Mouse (Mus musculus): Measurements from ENCODE around the gene Bhmt. TPM values are rescaled to one million over a fixed set of nuclear protein-coding genes. Genes with fewer than 3 reads are reported as not detected.
"Not testable (repeated sequence)": the region's sequence is repeated elsewhere in the genome, so short reads cannot be mapped to it uniquely, and the experiment has no call there.

Gene Bhmt
- total RNA-seq, 2 experiments from 2014 or later: not detected

GRCm38 (mm10) chr13:93612660-93613607 lies 24.8 kb downstream of the Bhmt start:
- intact Hi-C loops (cut with DNase I): loop anchor here (2.0 to 10.0 kb wide), 5 partner anchors 106 to 861 kb away; partner anchors contain the start of gene Jmy
- DNase-seq: peak; percentile 74 to 86

GRCm38 (mm10) chr13:93608476-93608875 lies 29.3 kb downstream of the Bhmt start:
- DNase-seq: no peak
- intact Hi-C loops (cut with DNase I): no loop called here

GRCm38 (mm10) chr13:93607701-93608100 lies 30.1 kb downstream of the Bhmt start:
- no peak for DNase-seq
- intact Hi-C loops (cut with DNase I): no loop called here

GRCm38 (mm10) chr13:93606868-93607578 lies 30.7 kb downstream of the Bhmt start:
- DNase-seq: no peak
- intact Hi-C loops (cut with DNase I): no loop called here

GRCm38 (mm10) chr13:93604698-93605097 lies 33.1 kb downstream of the Bhmt start:
- intact Hi-C loops (cut with DNase I): no loop called here
- no peak for DNase-seq

GRCm38 (mm10) chr13:93601527-93601926 lies 36.2 kb downstream of the Bhmt start:
- no peak for DNase-seq
- intact Hi-C loops (cut with DNase I): no loop called here

- no peak for DNase-seq
- intact Hi-C loops (cut with DNase I): no loop called here
Measured at GRCm38 (mm10) chr13:93593040-93593699, 44.6 kb downstream of the Bhmt start.

GRCm38 (mm10) chr13:93582526-93582925 lies 55.2 kb downstream of the Bhmt start:
- intact Hi-C loops (cut with DNase I); DNase-seq: not testable (repeated sequence)

GRCm38 (mm10) chr13:93580431-93580830 lies 57.3 kb downstream of the Bhmt start:
- intact Hi-C loops (cut with DNase I): no loop called here
- DNase-seq: no peak

- intact Hi-C loops (cut with DNase I): no loop called here
- no peak for DNase-seq
Measured at GRCm38 (mm10) chr13:93569676-93570075, 68.1 kb downstream of the Bhmt start.

Other genes with a start within 250 kb of the Bhmt start
- gene Jmy, start 138.2 kb downstream of the Bhmt start, total RNA-seq (2021): 10 to 100 TPM; 43.2 to 48.0 TPM
- gene Bhmt2, start 36.3 kb upstream of the Bhmt start, total RNA-seq (2021): not detected
- gene Dmgdh, start 36.5 kb upstream of the Bhmt start, total RNA-seq (2021): not detected
- 1 to 10 TPM; 7.6 to 7.8 TPM for gene Arsb, start 133.7 kb upstream of the Bhmt start, total RNA-seq (2021)

Measured in heart, postnatal 14 days (tissue).